7 mouse cellular contexts compared by ENCODE assay signal in the genomic region with DNA sequence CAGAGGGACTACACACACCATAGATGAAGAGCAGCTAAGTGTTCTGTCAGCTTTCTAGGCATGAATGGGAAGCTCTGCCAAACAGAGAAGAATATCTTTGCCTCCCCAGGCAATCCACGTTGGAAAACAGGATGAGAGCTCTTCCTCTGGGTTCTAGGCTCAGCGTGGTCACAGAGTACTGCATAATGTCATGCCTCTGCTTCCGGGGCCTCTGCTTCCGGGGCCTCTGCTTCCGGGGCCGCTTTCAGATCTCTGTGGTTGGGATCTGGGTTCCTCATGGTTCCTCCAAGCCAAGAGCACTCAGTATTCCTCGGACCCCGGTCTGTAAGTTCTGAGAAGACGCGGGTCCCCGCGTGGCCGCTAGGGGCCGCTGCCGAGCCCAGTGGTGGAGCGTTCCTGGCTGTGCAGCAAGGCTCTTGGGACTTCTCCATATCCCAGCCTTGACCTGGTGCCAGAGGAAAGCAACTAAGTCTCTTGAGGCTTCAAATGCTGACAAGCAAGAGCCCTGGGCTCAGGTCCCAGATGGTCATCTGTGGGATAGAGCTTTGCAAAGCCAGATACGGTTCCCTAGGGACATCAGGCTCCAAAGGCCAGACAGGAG. TPM values are rescaled to one million over a fixed set of nuclear protein-coding genes. Genes with fewer than 3 reads are reported as not detected.
DNase-seq lines count a peak whose midpoint lies in the region; ATAC-seq lines count a peak whose summit lies in the region.

No protein-coding gene starts in this region.

- peak; percentile 59 for ATAC-seq in activated CD4-positive, CD25-positive, alpha-beta regulatory T cell, adult 4 months
- ATAC-seq in intestine, embryonic 14.5 days (replicated peaks; ENCODE audit: low FRiP score, low TSS enrichment, low read depth): peak; percentile 45; the same call in 1 of the 2 replicates
- 0 out of 2 replicates have a peak, but pooled peaks have one; percentile 27 for ATAC-seq in midbrain, embryonic 12.5 days (ENCODE audit: low FRiP score, low read depth)

- H3K9ac ChIP-seq in intestine, embryonic 14.5 days (ENCODE audit: low read length): no peak overlapping the region
- no peak overlapping the region for H3K9ac ChIP-seq in midbrain, embryonic 12.5 days (replicated peaks)

- 0 out of 2 replicates have a peak, but pooled peaks cover 4% of the 10 kb centered on the region for H3K4me1 ChIP-seq in intestine, embryonic 14.5 days (replicated peaks; ENCODE audit: control insufficient read depth, insufficient read depth, low read length)
- H3K4me1 ChIP-seq in midbrain, embryonic 12.5 days: peaks cover 7% of the 10 kb centered on the region

- 21% methylated on average over 17 of the region's 17 CpGs for WGBS in intestine, embryonic 14.5 days
- WGBS in midbrain, embryonic 12.5 days: 26% methylated on average over 17 of the region's 17 CpGs

- no peaks in the 10 kb centered on the region for H3K36me3 ChIP-seq in intestine, embryonic 14.5 days (ENCODE audit: control insufficient read depth, insufficient read depth, low read length)
- no peaks in the 10 kb centered on the region for H3K36me3 ChIP-seq in midbrain, embryonic 12.5 days

- DNase-seq in cerebellum, postnatal 14 days: peak; percentile 77 to 84
- DNase-seq in gastrocnemius, adult 18-20 months (ENCODE audit: low spot score): peak; percentile 85
- DNase-seq in intestine, embryonic 14.5 days (ENCODE audit: low spot score): peak; percentile 86
- DNase-seq in left cerebral cortex, postnatal 14 days (ENCODE audit: low spot score in 2 of 2): peak; percentile 74 to 79
- DNase-seq in skeletal muscle tissue, adult 2 months (ENCODE audit: low read depth, low spot score): peak; percentile 93

- no peaks in the 10 kb centered on the region for H3K27me3 ChIP-seq in intestine, embryonic 14.5 days (replicated peaks; ENCODE audit: control insufficient read depth, insufficient read depth, low read length)
- H3K27me3 ChIP-seq in midbrain, embryonic 12.5 days: no peaks in the 10 kb centered on the region

- H3K4me2 ChIP-seq in intestine, embryonic 14.5 days (ENCODE audit: low read length): no peak overlapping the region
- H3K4me2 ChIP-seq in midbrain, embryonic 12.5 days (replicated peaks): no peak overlapping the region

- intact Hi-C loops in left cerebral cortex, postnatal 14 days (cut with DNase I): loop anchor here (5.0 kb wide), 1 partner anchor 112 kb away; no protein-coding TSS in a partner anchor

- no peaks in the 10 kb centered on the region for H3K9me3 ChIP-seq in intestine, embryonic 14.5 days (ENCODE audit: control insufficient read depth, low read length)
- H3K9me3 ChIP-seq in midbrain, embryonic 12.5 days: no peaks in the 10 kb centered on the region

- H3K4me3 ChIP-seq in intestine, embryonic 14.5 days (ENCODE audit: low read depth, low read length): no peak overlapping the region
- no peak overlapping the region for H3K4me3 ChIP-seq in midbrain, embryonic 12.5 days

- no peak overlapping the region for H3K27ac ChIP-seq in intestine, embryonic 14.5 days (ENCODE audit: low read depth)
- no peak overlapping the region for H3K27ac ChIP-seq in midbrain, embryonic 12.5 days (replicated peaks)

RNA-seq across cellular contexts. Expression of a gene that starts 26.8 kb away (rescaled TPM):
- 1 to 10 TPM; 2.6 to 5.3 TPM for polyA plus RNA-seq in activated CD4-positive, CD25-positive, alpha-beta regulatory T cell, adult 4 months (2017; shearing (Covaris generic))
- 10 to 100 TPM; 21.8 to 25.9 TPM for total RNA-seq in gastrocnemius, adult 18-20 months (2021)
- 15.4 and 15.5 TPM in 2 replicates for polyA plus RNA-seq in intestine, embryonic 14.5 days (2014; fragmentation: Nextera tagmentation; extraction: Ambion mirVana)
- 10 to 100 TPM in 1 of 2 experiments, 1 to 10 TPM in 1; 9.0 to 13.0 TPM for total RNA-seq in left cerebral cortex, postnatal 14 days (2021)
- polyA plus RNA-seq in midbrain, embryonic 12.5 days (2016; fragmentation: Nextera tagmentation; extraction: Ambion mirVana): 3.3 and 3.4 TPM in 2 replicates
